Mouse (Mus musculus): ENCODE measurements around the gene Rtbdn. TPM values are rescaled to one million over a fixed set of nuclear protein-coding genes. Genes with fewer than 3 reads are reported as not detected.

Gene Rtbdn
- polyA plus RNA-seq, 1 experiment from 2014 or later: 0.27 TPM

GRCm38 (mm10) chr8:84909162-84909767 is 37.5 kb upstream of the Rtbdn start:
- H3K4me1 ChIP-seq: peaks cover 32% of the 10 kb centered on the region
- H3K4me2 ChIP-seq (replicated peaks): peak overlapping the region; percentile 71
- no peak for ATAC-seq (ENCODE audit: insufficient number of reproducible peaks, low FRiP score, low TSS enrichment, low read depth)
- no peaks in the 10 kb centered on the region for H3K36me3 ChIP-seq
- peaks cover 32% of the 10 kb centered on the region for H3K27me3 ChIP-seq
- peak overlapping the region; percentile 62 for H3K4me3 ChIP-seq (replicated peaks)
- no peaks in the 10 kb centered on the region for H3K9me3 ChIP-seq (replicated peaks)
- WGBS: 49% methylated on average over 20 of the region's 20 CpGs
- peak overlapping the region; percentile 44 for H3K9ac ChIP-seq
- peak overlapping the region; percentile 68; the same call in 1 of the 2 replicates for H3K27ac ChIP-seq (replicated peaks)

DNA sequence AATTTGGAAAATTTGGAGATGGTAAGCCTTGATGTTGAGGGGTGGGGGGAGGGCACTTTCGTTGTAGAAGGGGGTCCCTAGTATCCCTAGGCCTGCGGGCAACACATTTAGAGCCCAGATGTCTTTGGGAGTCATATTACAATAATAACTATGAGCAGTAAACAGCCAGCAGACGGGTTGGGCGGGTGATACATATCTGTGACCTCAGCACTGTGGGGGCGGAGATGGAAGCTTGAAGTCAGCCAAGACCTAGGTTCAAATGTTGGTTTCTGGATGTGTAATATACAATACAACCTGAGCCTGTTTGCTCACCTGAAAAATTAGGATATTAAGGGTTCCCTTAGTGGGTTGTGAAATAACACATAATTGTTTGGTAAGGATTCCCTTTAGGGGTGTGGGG is 36.8 kb upstream of the Rtbdn start:
- no peaks in the 10 kb centered on the region for H3K36me3 ChIP-seq
- H3K9me3 ChIP-seq (replicated peaks): no peaks in the 10 kb centered on the region
- H3K27me3 ChIP-seq: peaks cover 32% of the 10 kb centered on the region
- ATAC-seq (ENCODE audit: insufficient number of reproducible peaks, low FRiP score, low TSS enrichment, low read depth): no peak
- H3K27ac ChIP-seq (replicated peaks): no peak overlapping the region
- H3K9ac ChIP-seq: no peak overlapping the region
- H3K4me3 ChIP-seq (replicated peaks): peak overlapping the region; percentile 62; the same call in 1 of the 2 replicates
- peak overlapping the region; percentile 71 for H3K4me2 ChIP-seq (replicated peaks)
- peaks cover 32% of the 10 kb centered on the region for H3K4me1 ChIP-seq
- WGBS: 43% methylated on average over 5 of the region's 5 CpGs

- Histone ChIP-seq H3K27ac (replicated peaks) (no peak overlapping the region), H3K4me3 (replicated peaks) (no peak overlapping the region), H3K27me3 (peaks cover 32% of the 10 kb centered on the region), H3K9me3 (replicated peaks) (no peaks in the 10 kb centered on the region), H3K4me2 (replicated peaks) (no peak overlapping the region), H3K9ac (no peak overlapping the region), H3K4me1 (peaks cover 32% of the 10 kb centered on the region), H3K36me3 (no peaks in the 10 kb centered on the region)
- ATAC-seq (ENCODE audit: insufficient number of reproducible peaks, low FRiP score, low TSS enrichment, low read depth): no peak
- WGBS: 80% methylated on average over 6 of the region's 6 CpGs
These were observed 36.2 kb upstream of the Rtbdn start for GRCm38 (mm10) chr8:84910551-84910950.

- Histone ChIP-seq H3K9me3 (replicated peaks) (no peaks in the 10 kb centered on the region), H3K4me3 (replicated peaks) (0 out of 2 replicates have a peak overlapping the region, but pooled peaks have one; percentile 42), H3K4me2 (replicated peaks) (no peak overlapping the region), H3K27ac (replicated peaks) (no peak overlapping the region), H3K9ac (no peak overlapping the region), H3K27me3 (peaks cover 32% of the 10 kb centered on the region), H3K36me3 (no peaks in the 10 kb centered on the region), H3K4me1 (peaks cover 32% of the 10 kb centered on the region)
- ATAC-seq (ENCODE audit: insufficient number of reproducible peaks, low FRiP score, low TSS enrichment, low read depth): no peak
- whole genome bisulfite sequencing: 86% methylated on average over 9 of the region's 9 CpGs
These were observed 34.9 kb upstream of the Rtbdn start for GRCm38 (mm10) chr8:84911854-84912253.

- Histone ChIP-seq H3K4me3 (replicated peaks) (peak overlapping the region; percentile 42), H3K4me1 (peaks cover 32% of the 10 kb centered on the region), H3K4me2 (replicated peaks) (peak overlapping the region; percentile 83), H3K27ac (replicated peaks) (no peak overlapping the region), H3K27me3 (peaks cover 35% of the 10 kb centered on the region), H3K36me3 (no peaks in the 10 kb centered on the region), H3K9ac (no peak overlapping the region), H3K9me3 (replicated peaks) (no peaks in the 10 kb centered on the region)
- no peak for ATAC-seq (ENCODE audit: insufficient number of reproducible peaks, low FRiP score, low TSS enrichment, low read depth)
- WGBS: 20% methylated on average over 27 of the region's 27 CpGs
These were observed 34.4 kb upstream of the Rtbdn start for GRCm38 (mm10) chr8:84912391-84912790.

- H3K36me3 ChIP-seq: no peaks in the 10 kb centered on the region
- peak overlapping the region; percentile 83 for H3K4me2 ChIP-seq (replicated peaks)
- no peak overlapping the region for H3K27ac ChIP-seq (replicated peaks)
- peaks cover 32% of the 10 kb centered on the region for H3K4me1 ChIP-seq
- no peaks in the 10 kb centered on the region for H3K9me3 ChIP-seq (replicated peaks)
- peaks cover 42% of the 10 kb centered on the region for H3K27me3 ChIP-seq
- no peak for ATAC-seq (ENCODE audit: insufficient number of reproducible peaks, low FRiP score, low TSS enrichment, low read depth)
- H3K4me3 ChIP-seq (replicated peaks): peak overlapping the region; percentile 42
- no peak overlapping the region for H3K9ac ChIP-seq
- WGBS: under 1% methylated on average over 55 of the region's 55 CpGs
These were observed 33.8 kb upstream of the Rtbdn start for GRCm38 (mm10) chr8:84912895-84913501.

GRCm38 (mm10) chr8:84913502-84913900 is 33.3 kb upstream of the Rtbdn start:
- 12% methylated on average over 9 of the region's 9 CpGs for WGBS

GRCm38 (mm10) chr8:84913960-84914359 is 32.8 kb upstream of the Rtbdn start:
- no peak overlapping the region for H3K27ac ChIP-seq (replicated peaks)
- H3K4me1 ChIP-seq: peaks cover 30% of the 10 kb centered on the region
- H3K9ac ChIP-seq: no peak overlapping the region
- H3K4me2 ChIP-seq (replicated peaks): peak overlapping the region; percentile 83
- H3K36me3 ChIP-seq: no peaks in the 10 kb centered on the region
- 31% methylated on average over 4 of the region's 4 CpGs for WGBS
- peaks cover 45% of the 10 kb centered on the region for H3K27me3 ChIP-seq
- ATAC-seq (ENCODE audit: insufficient number of reproducible peaks, low FRiP score, low TSS enrichment, low read depth): no peak
- H3K4me3 ChIP-seq (replicated peaks): no peak overlapping the region
- no peaks in the 10 kb centered on the region for H3K9me3 ChIP-seq (replicated peaks)

More at GRCm38 (mm10) chr8:84913502-84913900, 33.3 kb upstream of the Rtbdn start:
- no peak overlapping the region for H3K9ac ChIP-seq
- ATAC-seq (ENCODE audit: insufficient number of reproducible peaks, low FRiP score, low TSS enrichment, low read depth): no peak
- H3K27ac ChIP-seq (replicated peaks): no peak overlapping the region
- H3K27me3 ChIP-seq: peaks cover 45% of the 10 kb centered on the region
- H3K9me3 ChIP-seq (replicated peaks): no peaks in the 10 kb centered on the region
- no peaks in the 10 kb centered on the region for H3K36me3 ChIP-seq
- H3K4me1 ChIP-seq: peaks cover 32% of the 10 kb centered on the region
- H3K4me2 ChIP-seq (replicated peaks): peak overlapping the region; percentile 83
- peak overlapping the region; percentile 42 for H3K4me3 ChIP-seq (replicated peaks)

DNA sequence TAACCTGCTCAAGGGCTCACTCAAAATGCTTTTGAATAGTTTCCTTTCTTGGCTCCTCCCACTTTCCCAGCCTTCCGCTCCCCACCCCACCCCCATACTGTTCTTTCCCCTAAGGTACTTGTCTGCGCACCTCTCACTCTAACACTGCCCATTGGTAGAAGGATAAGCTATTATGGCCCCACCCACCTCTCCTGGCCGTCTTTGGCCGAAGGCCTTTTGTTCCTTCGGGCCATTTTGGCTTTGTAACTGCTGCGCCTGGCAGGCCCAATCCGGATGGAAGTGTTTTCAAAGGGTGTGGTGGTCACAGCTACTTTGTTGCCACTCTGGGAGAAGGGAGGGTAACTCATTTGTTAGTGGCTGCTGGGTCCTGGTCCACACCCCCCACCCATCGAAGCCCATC is 31.5 kb upstream of the Rtbdn start:
- WGBS: 80% methylated on average over 8 of the region's 8 CpGs
- H3K4me2 ChIP-seq (replicated peaks): no peak overlapping the region
- no peaks in the 10 kb centered on the region for H3K9me3 ChIP-seq (replicated peaks)
- no peak for ATAC-seq (ENCODE audit: insufficient number of reproducible peaks, low FRiP score, low TSS enrichment, low read depth)
- H3K36me3 ChIP-seq: no peaks in the 10 kb centered on the region
- peaks cover 18% of the 10 kb centered on the region for H3K4me1 ChIP-seq
- H3K4me3 ChIP-seq (replicated peaks): no peak overlapping the region
- H3K27ac ChIP-seq (replicated peaks): no peak overlapping the region
- peaks cover 44% of the 10 kb centered on the region for H3K27me3 ChIP-seq
- H3K9ac ChIP-seq: no peak overlapping the region

DNA sequence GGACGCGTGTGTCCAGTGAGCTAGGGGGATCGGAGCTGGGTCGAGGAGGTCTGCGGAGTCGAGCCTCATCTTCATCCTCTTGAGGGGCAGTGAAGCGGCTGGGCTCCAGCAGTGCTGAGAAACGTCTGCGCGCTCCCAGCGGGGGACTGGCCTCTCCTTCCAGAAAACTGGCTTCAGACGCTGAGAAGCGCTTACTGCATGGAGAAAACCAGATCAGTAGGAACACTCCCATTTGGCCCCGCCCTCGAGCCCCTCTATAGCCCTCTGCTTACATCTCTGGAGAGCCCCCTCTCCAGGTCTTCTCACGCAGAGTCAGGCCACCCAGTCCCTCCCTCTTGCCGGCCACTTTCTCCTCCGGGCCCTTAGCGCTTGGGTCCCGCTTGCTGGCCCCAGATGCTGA is 29.0 kb upstream of the Rtbdn start:
- peaks cover 23% of the 10 kb centered on the region for H3K27me3 ChIP-seq

DNA sequence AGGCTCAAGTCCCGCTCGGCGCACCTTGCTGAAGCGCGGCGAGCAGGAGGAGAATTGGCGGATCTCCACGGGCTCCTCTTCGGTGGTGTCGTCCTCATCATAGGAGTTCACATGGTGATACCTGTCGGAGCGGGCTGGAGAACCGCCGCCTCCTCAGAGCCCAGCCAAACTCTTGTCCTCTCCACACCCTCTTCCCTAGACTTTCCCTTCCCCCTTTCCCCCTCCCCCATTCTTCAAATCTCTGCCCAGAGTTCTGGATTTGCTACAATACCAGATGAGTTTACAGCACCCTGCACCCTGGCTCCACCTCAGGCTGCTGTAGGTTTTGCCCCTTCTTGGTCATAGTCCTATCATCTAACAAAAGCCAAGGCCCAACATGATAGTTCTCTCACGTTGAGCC is 28.1 kb upstream of the Rtbdn start:
- 89% methylated on average over 15 of the region's 15 CpGs for WGBS

More for the DNA sequence above, 29.0 kb upstream of the Rtbdn start:
- no peak overlapping the region for H3K4me2 ChIP-seq (replicated peaks)
- peaks cover 8% of the 10 kb centered on the region for H3K4me1 ChIP-seq
- 34% methylated on average over 20 of the region's 20 CpGs for WGBS
- ATAC-seq (ENCODE audit: insufficient number of reproducible peaks, low FRiP score, low TSS enrichment, low read depth): no peak
- no peak overlapping the region for H3K27ac ChIP-seq (replicated peaks)
- H3K36me3 ChIP-seq: no peaks in the 10 kb centered on the region
- no peak overlapping the region for H3K4me3 ChIP-seq (replicated peaks)
- H3K9me3 ChIP-seq (replicated peaks): no peaks in the 10 kb centered on the region
- H3K9ac ChIP-seq: no peak overlapping the region

More for the DNA sequence above, 28.1 kb upstream of the Rtbdn start:
- H3K27ac ChIP-seq (replicated peaks): no peak overlapping the region
- no peaks in the 10 kb centered on the region for H3K9me3 ChIP-seq (replicated peaks)
- H3K9ac ChIP-seq: no peak overlapping the region
- no peak for ATAC-seq (ENCODE audit: insufficient number of reproducible peaks, low FRiP score, low TSS enrichment, low read depth)
- no peaks in the 10 kb centered on the region for H3K36me3 ChIP-seq
- no peak overlapping the region for H3K4me3 ChIP-seq (replicated peaks)
- no peaks in the 10 kb centered on the region for H3K4me1 ChIP-seq
- no peak overlapping the region for H3K4me2 ChIP-seq (replicated peaks)
- peaks cover 18% of the 10 kb centered on the region for H3K27me3 ChIP-seq
